Comparison of ENCODE assay signal across 24 mouse cellular contexts in genomic region chr19:10739916-10740315, GRCm38 (mm10). TPM values are rescaled to one million over a fixed set of nuclear protein-coding genes. Genes with fewer than 3 reads are reported as not detected.
DNase-seq lines count a peak whose midpoint lies in the region; ATAC-seq lines count a peak whose summit lies in the region.
"Had no signal": no experiment of that assay in that cellular context is flagged by ENCODE, and none has a peak within 500 bp of the region (broad histone marks: within the 10 kb centered on the region; RNA-seq: fewer than 3 reads in every experiment).

No protein-coding gene starts in this region.

- no peak for ATAC-seq in CD4-positive, CD25-positive, alpha-beta regulatory T cell, adult 4 months
- ATAC-seq: forebrain, embryonic 15.5 days; hindbrain, postnatal 0 days had no signal

- peak; percentile 66 for DNase-seq in CD4-positive, CD25-positive, alpha-beta regulatory T cell, adult 2 months (ENCODE audit: low read depth, low spot score)
- DNase-seq in CD4-positive helper T cell, adult 2 months (ENCODE audit: low read depth, low spot score): peak; percentile 66
- DNase-seq in induced T-regulatory cell, adult 2 months (ENCODE audit: low read depth): peak; percentile 84
- DNase-seq in left cerebral cortex, postnatal 4 days: no peak
- DNase-seq in Muller cell, postnatal 12 days (ENCODE audit: inconsistent ontology term): no peak
- DNase-seq: adrenal gland, adult 8-10 months; adrenal gland, postnatal 25 days; cerebellum, adult 8-10 months; cerebellum, postnatal 10 days; cerebellum, postnatal 36 days; embryo, embryonic 11 days; gastrocnemius, postnatal 36 days; heart, adult 2 months; heart, postnatal 14 days; heart, postnatal 4 days had no signal

- intact Hi-C loops in left cerebral cortex, postnatal 4 days (cut with DNase I): no loop called here

RNA-seq across cellular contexts. Expression of gene Cd5, which starts 1.1 kb away (rescaled TPM):
- polyA plus RNA-seq in CD4-positive, CD25-positive, alpha-beta regulatory T cell, adult 4 months (2017; shearing (Covaris generic)): 100 to 1,000 TPM; 449 to 646 TPM
- total RNA-seq in left cerebral cortex, postnatal 4 days (2021): not detected
- total RNA-seq: granulocyte monocyte progenitor cell, adult 5-6 weeks had no signal
- polyA plus RNA-seq: erythroblast, embryonic 14.5 days; forebrain, embryonic 12.5 days; G1E; hindbrain, embryonic 11.5 days; intestine, embryonic 14.5 days had no signal

RNA-seq across cellular contexts. Expression of gene Vps37c, which starts 51.4 kb away (rescaled TPM):
- polyA plus RNA-seq in CD4-positive, CD25-positive, alpha-beta regulatory T cell, adult 4 months (2017; shearing (Covaris generic)): 10 to 100 TPM; 14.5 to 15.7 TPM
- 10 to 100 TPM; 24.1 to 24.9 TPM for total RNA-seq in left cerebral cortex, postnatal 4 days (2021)

Comparison
In these comparisons a context has a peak if more than half of its experiments do, and no peak if none do; other contexts are left out.
1. DNase-seq: peak in CD4-positive, CD25-positive, alpha-beta regulatory T cell, adult 2 months (single experiment), CD4-positive helper T cell, adult 2 months (single experiment) and induced T-regulatory cell, adult 2 months (single experiment); none in left cerebral cortex, postnatal 4 days (single experiment) and Muller cell, postnatal 12 days (single experiment).